Mouse (Mus musculus): ENCODE measurements around the gene Arhgap8. TPM values are rescaled to one million over a fixed set of nuclear protein-coding genes. Genes with fewer than 3 reads are reported as not detected.

Gene Arhgap8
- total and polyA plus RNA-seq, 3 experiments, result not detected

DNA sequence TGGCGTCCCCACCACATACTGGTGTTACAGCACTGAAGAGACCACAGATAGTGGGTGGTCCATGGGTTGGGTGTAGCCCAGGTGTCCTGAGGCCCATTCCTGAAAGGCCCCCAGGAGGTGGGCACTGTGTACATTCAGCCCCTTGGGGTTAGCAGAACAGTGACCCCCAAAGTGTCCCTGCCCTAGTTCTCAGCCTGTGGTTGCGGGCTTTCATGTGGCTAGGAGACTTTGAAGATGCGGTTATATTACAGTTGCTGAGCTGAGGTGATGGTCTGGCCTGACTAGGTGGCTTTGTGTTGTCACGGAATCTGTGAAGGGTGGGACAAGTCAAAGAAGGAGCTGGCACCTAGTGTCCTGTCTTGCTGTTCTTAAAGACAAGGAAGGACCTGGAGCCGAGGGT lies 35.3 kb upstream of the Arhgap8 start:
- H3K4me1 ChIP-seq (ENCODE audit: control insufficient read depth in 1 of 2, insufficient read depth in 2 of 2, low read length in 2 of 2), result no peaks in the 10 kb centered on the region
- H3K9ac ChIP-seq (ENCODE audit: control insufficient read depth, low read depth, low read length, poor library complexity, severe bottlenecking), result no peak overlapping the region
- no peaks in the 10 kb centered on the region for H3K27me3 ChIP-seq (ENCODE audit: control insufficient read depth in 1 of 2, insufficient read depth in 2 of 2, low read length in 2 of 2)
- no peak for DNase-seq (ENCODE audit: low read depth, low spot score)
- H3K36me3 ChIP-seq (ENCODE audit: control insufficient read depth in 1 of 2, insufficient read depth in 2 of 2, low read length in 2 of 2), result no peaks in the 10 kb centered on the region
- no peak for TF ChIP-seq NRF1 (IDR thresholded peaks at IDR 0.05; ENCODE audit: insufficient read depth, low read depth, low read length, poor library complexity, severe bottlenecking)
- TF ChIP-seq TAL1 (IDR thresholded peaks at IDR 0.05; ENCODE audit: low read length), result no peak
- TF ChIP-seq USF1 (IDR thresholded peaks at IDR 0.05; ENCODE audit: low read depth, low read length), result no peak
- no peak for TF ChIP-seq USF2 (IDR thresholded peaks at IDR 0.05; ENCODE audit: borderline replicate concordance in 1 of 2, insufficient read depth in 1 of 2, low read depth in 1 of 2, low read length in 2 of 2)
- TF ChIP-seq JUND (IDR thresholded peaks at IDR 0.05; ENCODE audit: low read depth, low read length), result no peak
- TF ChIP-seq TBP (IDR thresholded peaks at IDR 0.05; ENCODE audit: low read depth, low read length), result no peak
- TF ChIP-seq EP300 (IDR thresholded peaks at IDR 0.05; ENCODE audit: low read depth in 1 of 2, low read length in 2 of 2), result no peak
- TF ChIP-seq GABPA (IDR thresholded peaks at IDR 0.05; ENCODE audit: low read depth, low read length), result no peak
- TF ChIP-seq MYB (IDR thresholded peaks at IDR 0.05; ENCODE audit: low read depth, low read length), result no peak
- no peak for TF ChIP-seq RAD21 (IDR thresholded peaks at IDR 0.05; ENCODE audit: low read depth, low read length)
- TF ChIP-seq KAT2A (conservative IDR thresholded peaks at IDR 0.05; ENCODE audit: low read depth, low read length), result no peak
- TF ChIP-seq POLR2A (IDR thresholded peaks at IDR 0.05; ENCODE audit: control insufficient read depth in 1 of 2, insufficient read depth in 1 of 2, low read depth in 1 of 2, low read length in 2 of 2, poor library complexity in 1 of 2), result no peak
- TF ChIP-seq MYC (IDR thresholded peaks at IDR 0.05; ENCODE audit: low read depth, low read length), result no peak
- no peak for TF ChIP-seq MAZ (IDR thresholded peaks at IDR 0.05; ENCODE audit: low read depth, low read length)
- no peak for TF ChIP-seq NELFE (IDR thresholded peaks at IDR 0.05; ENCODE audit: low read depth, low read length)
- TF ChIP-seq CHD2 (IDR thresholded peaks at IDR 0.05; ENCODE audit: low read length), result no peak
- no peak for TF ChIP-seq ZC3H11A (IDR thresholded peaks at IDR 0.05; ENCODE audit: low read depth, low read length)
- no peak overlapping the region for H3K27ac ChIP-seq (ENCODE audit: control insufficient read depth, low read depth, low read length)
- H3K9me3 ChIP-seq (replicated peaks; ENCODE audit: insufficient read depth, low read length), result no peaks in the 10 kb centered on the region
- no peak overlapping the region for H3K4me3 ChIP-seq (ENCODE audit: control insufficient read depth in 1 of 2, insufficient read depth in 1 of 2, low read depth in 2 of 2, low read length in 2 of 2)
- H3K79me2 ChIP-seq (ENCODE audit: control insufficient read depth, insufficient read depth, low read length, poor library complexity), result no peaks in the 10 kb centered on the region

DNA sequence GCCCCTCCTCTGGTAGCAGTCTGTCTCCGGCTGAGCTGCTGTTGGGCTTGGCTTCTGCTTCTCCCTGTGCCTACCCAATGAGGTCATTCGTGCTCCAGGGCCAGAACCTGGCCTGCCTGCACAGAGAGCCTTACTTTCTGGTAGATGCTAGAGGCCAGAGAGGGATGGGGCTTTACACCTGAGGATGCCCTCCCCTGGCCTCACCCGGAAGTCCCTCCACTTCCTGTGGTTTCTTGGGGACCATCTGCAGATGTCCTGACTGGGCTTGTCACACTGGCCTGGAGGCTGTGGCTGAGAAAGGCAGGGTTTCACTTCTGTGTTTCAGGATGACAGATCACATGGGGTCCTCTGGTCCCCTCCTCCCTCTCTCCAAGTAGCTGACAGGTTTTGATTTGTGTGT lies 34.4 kb upstream of the Arhgap8 start:
- DNase-seq (ENCODE audit: low read depth, low spot score), result no peak
- H3K9me3 ChIP-seq (replicated peaks; ENCODE audit: insufficient read depth, low read length), result no peaks in the 10 kb centered on the region
- TF ChIP-seq ETS1 (IDR thresholded peaks at IDR 0.05; ENCODE audit: low read depth, low read length), result no peak
- TF ChIP-seq MYB (IDR thresholded peaks at IDR 0.05; ENCODE audit: low read depth, low read length), result no peak
- TF ChIP-seq GATA1 (IDR thresholded peaks at IDR 0.05; ENCODE audit: low read depth, low read length), result no peak
- no peak for TF ChIP-seq ZMIZ1 (IDR thresholded peaks at IDR 0.05; ENCODE audit: low read depth, low read length)
- TF ChIP-seq TCF12 (IDR thresholded peaks at IDR 0.05; ENCODE audit: low read depth, low read length), result no peak
- TF ChIP-seq CTCF (IDR thresholded peaks at IDR 0.05 in 2 of 3, conservative IDR thresholded peaks at IDR 0.05 in 1 of 3; ENCODE audit: control insufficient read depth in 1 of 3, insufficient read depth in 1 of 3, low read depth in 2 of 3, low read length in 3 of 3, poor library complexity in 1 of 3, severe bottlenecking in 1 of 3), result no peak
- no peak for TF ChIP-seq NRF1 (IDR thresholded peaks at IDR 0.05; ENCODE audit: insufficient read depth, low read depth, low read length, poor library complexity, severe bottlenecking)
- TF ChIP-seq EP300 (IDR thresholded peaks at IDR 0.05; ENCODE audit: low read depth in 1 of 2, low read length in 2 of 2), result no peak
- no peak for TF ChIP-seq USF1 (IDR thresholded peaks at IDR 0.05; ENCODE audit: low read depth, low read length)
- no peaks in the 10 kb centered on the region for H3K27me3 ChIP-seq (ENCODE audit: control insufficient read depth in 1 of 2, insufficient read depth in 2 of 2, low read length in 2 of 2)
- H3K27ac ChIP-seq (ENCODE audit: control insufficient read depth, low read depth, low read length), result no peak overlapping the region
- H3K9ac ChIP-seq (ENCODE audit: control insufficient read depth, low read depth, low read length, poor library complexity, severe bottlenecking), result no peak overlapping the region
- no peaks in the 10 kb centered on the region for H3K4me1 ChIP-seq (ENCODE audit: control insufficient read depth in 1 of 2, insufficient read depth in 2 of 2, low read length in 2 of 2)
- H3K4me3 ChIP-seq (ENCODE audit: control insufficient read depth in 1 of 2, insufficient read depth in 1 of 2, low read depth in 2 of 2, low read length in 2 of 2), result no peak overlapping the region
- no peaks in the 10 kb centered on the region for H3K36me3 ChIP-seq (ENCODE audit: control insufficient read depth in 1 of 2, insufficient read depth in 2 of 2, low read length in 2 of 2)
- no peaks in the 10 kb centered on the region for H3K79me2 ChIP-seq (ENCODE audit: control insufficient read depth, insufficient read depth, low read length, poor library complexity)

All from MEL (cell line).